8 mouse cellular contexts compared by ENCODE assay signal in the genomic region with DNA sequence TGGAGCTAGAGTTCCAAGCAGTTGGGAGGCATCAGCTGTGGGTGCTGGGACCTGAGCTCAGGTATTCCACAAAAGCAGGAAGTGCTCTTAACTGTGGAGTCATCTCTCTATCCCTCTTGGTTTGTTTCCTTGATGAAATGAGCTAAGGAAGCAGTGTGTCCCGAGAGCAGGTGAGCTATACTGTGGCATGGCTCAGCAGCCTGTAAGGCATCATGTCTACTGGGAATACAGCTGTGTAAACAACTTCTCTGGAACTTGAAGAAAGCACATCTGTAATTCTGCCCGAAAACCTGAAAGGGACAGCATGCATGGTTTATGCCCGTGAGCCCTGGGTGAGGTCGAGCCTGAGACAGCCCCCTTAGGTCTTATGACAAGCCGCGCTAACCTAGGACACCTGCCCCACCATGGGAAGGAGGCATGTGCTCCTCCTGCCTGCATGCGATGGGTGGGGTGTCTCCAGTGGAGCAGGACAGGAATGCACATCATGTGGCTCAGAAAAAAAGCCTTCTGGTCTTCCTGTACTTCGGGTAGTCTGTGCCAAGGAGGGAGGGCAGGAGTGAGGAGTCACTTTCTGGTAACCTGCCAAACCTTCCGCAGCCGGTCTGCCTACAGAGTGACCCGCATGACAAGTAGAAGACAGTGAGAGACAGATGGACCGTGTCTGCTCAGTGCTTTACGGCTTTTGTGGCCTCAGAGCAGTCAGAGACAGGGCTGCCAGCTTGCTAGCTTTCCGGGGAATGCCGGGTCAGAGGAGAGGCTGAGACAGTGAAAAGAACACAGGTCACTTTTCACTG. TPM values are rescaled to one million over a fixed set of nuclear protein-coding genes. Genes with fewer than 3 reads are reported as not detected.
DNase-seq lines count a peak whose midpoint lies in the region; ATAC-seq and TF ChIP-seq lines count a peak whose summit lies in the region.

No protein-coding gene starts in this region.

- WGBS in embryonic facial prominence, embryonic 11.5 days: 30% methylated on average over 15 of the region's 15 CpGs
- 16% methylated on average over 15 of the region's 15 CpGs for WGBS in lung, embryonic 14.5 days

- H3K9me3 ChIP-seq in embryonic facial prominence, embryonic 11.5 days (replicated peaks; ENCODE audit: control insufficient read depth, low read length): no peaks in the 10 kb centered on the region
- H3K9me3 ChIP-seq in lung, embryonic 14.5 days (ENCODE audit: low read depth, low read length): no peaks in the 10 kb centered on the region

- peak overlapping the region; percentile 35; the same call in 1 of the 2 replicates for H3K27ac ChIP-seq in embryonic facial prominence, embryonic 11.5 days (replicated peaks; ENCODE audit: low read depth, low read length)
- H3K27ac ChIP-seq in lung, embryonic 14.5 days (ENCODE audit: low read depth): peak overlapping the region; percentile 78

- H3K4me3 ChIP-seq in embryonic facial prominence, embryonic 11.5 days (ENCODE audit: low read depth, low read length): no peak overlapping the region
- H3K4me3 ChIP-seq in lung, embryonic 14.5 days (ENCODE audit: low read depth, low read length): no peak overlapping the region

- no peaks in the 10 kb centered on the region for H3K36me3 ChIP-seq in embryonic facial prominence, embryonic 11.5 days (replicated peaks; ENCODE audit: control insufficient read depth, insufficient read depth, low read depth, low read length)
- no peaks in the 10 kb centered on the region for H3K36me3 ChIP-seq in lung, embryonic 14.5 days (ENCODE audit: insufficient read depth)

- DNase-seq in retina, postnatal 1 day: peak; percentile 90
- no peak for DNase-seq in retina, embryonic 14.5 days (ENCODE audit: low spot score)
- peak; percentile 48 for DNase-seq in embryonic facial prominence, embryonic 11.5 days (ENCODE audit: low spot score)
- DNase-seq in heart, adult 9 months (ENCODE audit: low spot score in 2 of 2): peak; percentile 75 to 78
- peak; percentile 86 to 96 for DNase-seq in kidney, adult 8-10 months
- DNase-seq in lung, embryonic 14.5 days: peak; percentile 89
- DNase-seq in retina, postnatal 7 days (ENCODE audit: low read depth, low spot score): peak; percentile 71
- DNase-seq in B cell, adult 2 months: no peak

- H3K27me3 ChIP-seq in embryonic facial prominence, embryonic 11.5 days (ENCODE audit: control insufficient read depth, insufficient read depth, low read length): no peaks in the 10 kb centered on the region
- H3K27me3 ChIP-seq in lung, embryonic 14.5 days (ENCODE audit: insufficient read depth, low read length): no peaks in the 10 kb centered on the region

- peak; percentile 12; the same call in 1 of the 2 replicates for TF ChIP-seq CTCF in lung, embryonic 14.5 days (IDR thresholded peaks at IDR 0.05; ENCODE audit: low read depth)

- ATAC-seq in embryonic facial prominence, embryonic 11.5 days (replicated peaks; ENCODE audit: insufficient number of reproducible peaks, low FRiP score, low TSS enrichment, low read depth): peak; percentile 67
- ATAC-seq in lung, embryonic 14.5 days (ENCODE audit: insufficient read depth): peak; percentile 83

- H3K9ac ChIP-seq in embryonic facial prominence, embryonic 11.5 days (replicated peaks; ENCODE audit: low read length): no peak overlapping the region
- no peak overlapping the region for H3K9ac ChIP-seq in lung, embryonic 14.5 days

- no peak overlapping the region for H3K4me2 ChIP-seq in embryonic facial prominence, embryonic 11.5 days (ENCODE audit: low read depth, low read length)
- peak overlapping the region; percentile 1; the same call in 1 of the 2 replicates for H3K4me2 ChIP-seq in lung, embryonic 14.5 days

- H3K4me1 ChIP-seq in embryonic facial prominence, embryonic 11.5 days (ENCODE audit: control insufficient read depth, insufficient read depth, low read length): peaks cover 7% of the 10 kb centered on the region
- peaks cover 45% of the 10 kb centered on the region for H3K4me1 ChIP-seq in lung, embryonic 14.5 days (ENCODE audit: insufficient read depth)

RNA-seq across cellular contexts. Expression of gene Afap1, which starts 14.7 kb away (rescaled TPM):
- polyA plus RNA-seq in embryonic facial prominence, embryonic 11.5 days (2014; fragmentation: Nextera tagmentation; extraction: Ambion mirVana): 19.8 and 20.5 TPM in 2 replicates
- 19.4 and 19.7 TPM in 2 replicates for polyA plus RNA-seq in lung, embryonic 14.5 days (2014; fragmentation: Nextera tagmentation; extraction: Ambion mirVana)

Comparison
In these comparisons a context has a peak if more than half of its experiments do, and no peak if none do; other contexts are left out.
1. DNase-seq: peak in retina, postnatal 1 day (single experiment), embryonic facial prominence, embryonic 11.5 days (single experiment), heart, adult 9 months (2 of 2), kidney, adult 8-10 months (2 of 2), lung, embryonic 14.5 days (single experiment) and retina, postnatal 7 days (single experiment); none in retina, embryonic 14.5 days (single experiment) and B cell, adult 2 months (0 of 2).